7 mouse cellular contexts compared by ENCODE assay signal in genomic region chr15:80948145-80949135, GRCm38 (mm10). TPM values are rescaled to one million over a fixed set of nuclear protein-coding genes. Genes with fewer than 3 reads are reported as not detected.
A peak's percentile ranks its signal among the peaks of the same experiment; 100 is the strongest.
DNase-seq lines count a peak whose midpoint lies in the region; ATAC-seq lines count a peak whose summit lies in the region.

Gene Adsl (plus strand): TSS chr15:80948490.

- peak within 1 kb of the TSS; percentile 76 for H3K27ac ChIP-seq in intestine, embryonic 15.5 days
- H3K27ac ChIP-seq in midbrain, embryonic 10.5 days (replicated peaks) = peak within 1 kb of the TSS; percentile 91

- H3K9ac ChIP-seq in intestine, embryonic 15.5 days = peak within 1 kb of the TSS; percentile 75

- DNase-seq in adrenal gland, adult 18-20 months (ENCODE audit: low spot score in 2 of 2) = peak; percentile 85 to 86
- DNase-seq in embryo, embryonic 11 days = peak; percentile 94
- DNase-seq in gastrocnemius, postnatal 36 days = peak; percentile 82 to 88
- peak; percentile 87 to 89 for DNase-seq in left cerebral cortex, postnatal 25 days (ENCODE audit: low spot score in 2 of 2)
- DNase-seq in midbrain, embryonic 10.5 days (ENCODE audit: low spot score) = peak; percentile 93
- DNase-seq in right cerebral cortex, postnatal 4 days = peak; percentile 88

- WGBS in intestine, embryonic 15.5 days = under 1% methylated on average over 63 of the region's 63 CpGs
- WGBS in midbrain, embryonic 10.5 days = under 1% methylated on average over 63 of the region's 63 CpGs

- H3K36me3 ChIP-seq in intestine, embryonic 15.5 days = peaks cover 10% of the 10 kb centered on the region
- peaks cover 30% of the 10 kb centered on the region for H3K36me3 ChIP-seq in midbrain, embryonic 10.5 days

- peak; percentile 97 for ATAC-seq in intestine, embryonic 15.5 days

- H3K4me1 ChIP-seq in intestine, embryonic 15.5 days (replicated peaks) = peaks cover 10% of the 10 kb centered on the region
- peaks cover 14% of the 10 kb centered on the region for H3K4me1 ChIP-seq in midbrain, embryonic 10.5 days

- intact Hi-C loops in gastrocnemius, postnatal 36 days (cut with DNase I) = loop anchor here (5.0 kb wide), 1 partner anchor 241 kb away; no protein-coding TSS in a partner anchor
- intact Hi-C loops in left cerebral cortex, postnatal 25 days (cut with DNase I) = loop anchor here (2.0 kb wide), 1 partner anchor 236 kb away; no protein-coding TSS in a partner anchor

- H3K9me3 ChIP-seq in intestine, embryonic 15.5 days = no peaks in the 10 kb centered on the region
- H3K9me3 ChIP-seq in midbrain, embryonic 10.5 days (replicated peaks) = no peaks in the 10 kb centered on the region

- peak within 1 kb of the TSS; percentile 83 for H3K4me2 ChIP-seq in intestine, embryonic 15.5 days (replicated peaks)

- no peaks in the 10 kb centered on the region for H3K27me3 ChIP-seq in intestine, embryonic 15.5 days (replicated peaks)
- H3K27me3 ChIP-seq in midbrain, embryonic 10.5 days (ENCODE audit: low read depth, poor library complexity, severe bottlenecking) = no peaks in the 10 kb centered on the region

- peak within 1 kb of the TSS; percentile 72 for H3K4me3 ChIP-seq in intestine, embryonic 15.5 days (replicated peaks)
- peak within 1 kb of the TSS; percentile 81 for H3K4me3 ChIP-seq in midbrain, embryonic 10.5 days

RNA-seq across cellular contexts. Expression of gene Adsl, which starts in this region (rescaled TPM):
- total RNA-seq in adrenal gland, adult 18-20 months (2021) = 10 to 100 TPM; 34.8 to 37.1 TPM
- 100 to 1,000 TPM; 170 to 198 TPM for total RNA-seq in gastrocnemius, postnatal 36 days (2021)
- polyA plus RNA-seq in intestine, embryonic 15.5 days (2015; fragmentation: Nextera tagmentation; extraction: Ambion mirVana) = 156 and 173 TPM in 2 replicates
- 10 to 100 TPM; 25.5 to 26.0 TPM for total RNA-seq in left cerebral cortex, postnatal 25 days (2021)
- polyA plus RNA-seq in midbrain, embryonic 10.5 days (2016; fragmentation: Nextera tagmentation; extraction: Ambion mirVana) = 202 and 228 TPM in 2 replicates

Comparison
In these comparisons a context has a peak if more than half of its experiments do, and no peak if none do; other contexts are left out.
1. Peak in every context shown above with its lines: DNase-seq, ATAC-seq, H3K4me3 ChIP-seq and H3K27ac ChIP-seq.
2. RNA of gene Adsl (total RNA-seq): 170 to 198 TPM in gastrocnemius, postnatal 36 days; 34.8 to 37.1 TPM in adrenal gland, adult 18-20 months and 25.5 to 26.0 TPM in left cerebral cortex, postnatal 25 days; every median in the first group is over 4 times any median in the second.